Mouse (Mus musculus) right cerebral cortex, postnatal 14 days (tissue): ENCODE data around the gene Syngr1.
A peak's percentile ranks its signal among the peaks of the same experiment; 100 is the strongest.
"Not testable (repeated sequence)": the region's sequence is repeated elsewhere in the genome, so short reads cannot be mapped to it uniquely, and the experiment has no call there.

Experiments
- DNase-seq: peaks from one replicate; pipeline ENCODE4 v3.0.0; 2022

Gene Syngr1

DNA sequence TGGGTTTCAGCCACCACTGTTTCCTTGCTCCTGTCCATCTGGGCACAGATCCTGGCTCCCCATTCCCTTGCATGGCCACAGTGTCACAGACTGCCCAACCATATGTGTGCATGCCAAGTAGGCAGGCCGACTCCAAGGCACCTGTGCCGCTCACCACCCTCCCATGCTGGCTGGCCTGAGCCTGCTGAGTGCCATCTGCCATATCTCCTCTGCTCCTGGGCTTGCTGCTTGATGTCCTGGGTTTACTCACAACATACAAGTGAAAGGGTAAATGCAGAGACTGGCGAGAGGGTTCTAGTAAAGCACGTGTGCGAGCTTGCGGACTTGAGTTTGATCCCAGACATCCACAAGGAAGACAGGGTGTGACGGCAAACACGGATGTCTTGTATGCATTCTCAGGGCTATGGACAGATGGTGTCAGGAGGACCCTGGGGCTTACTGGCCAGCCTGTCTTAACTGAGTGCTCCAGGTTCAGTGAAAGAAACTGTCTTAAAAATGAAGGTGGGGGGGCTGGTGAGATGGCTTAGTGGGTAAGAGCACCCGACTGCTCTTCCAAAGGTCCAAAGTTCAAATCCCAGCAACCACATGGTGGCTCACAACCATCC lies 30.7 kb downstream of the Syngr1 start:
- no peak for DNase-seq

DNA sequence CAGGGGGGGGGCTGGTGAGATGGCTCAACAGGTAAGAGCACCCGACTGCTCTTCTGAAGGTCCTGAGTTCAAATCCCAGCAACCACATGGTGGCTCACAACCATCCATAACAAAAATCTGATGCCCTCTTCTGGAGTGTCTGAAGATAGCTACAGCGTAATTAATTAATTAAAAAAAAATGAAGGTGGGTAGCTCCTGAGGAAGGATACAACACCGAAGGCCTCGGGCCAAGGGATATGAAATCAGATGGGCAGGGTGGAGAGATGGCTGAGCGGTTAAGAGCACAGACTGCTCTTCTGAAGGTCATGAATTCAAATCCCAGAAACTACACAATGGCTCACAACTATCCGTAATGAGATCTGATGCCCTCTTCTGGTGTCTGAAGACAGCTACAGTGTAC lies 31.3 kb downstream of the Syngr1 start:
- DNase-seq: not testable (repeated sequence)

DNA sequence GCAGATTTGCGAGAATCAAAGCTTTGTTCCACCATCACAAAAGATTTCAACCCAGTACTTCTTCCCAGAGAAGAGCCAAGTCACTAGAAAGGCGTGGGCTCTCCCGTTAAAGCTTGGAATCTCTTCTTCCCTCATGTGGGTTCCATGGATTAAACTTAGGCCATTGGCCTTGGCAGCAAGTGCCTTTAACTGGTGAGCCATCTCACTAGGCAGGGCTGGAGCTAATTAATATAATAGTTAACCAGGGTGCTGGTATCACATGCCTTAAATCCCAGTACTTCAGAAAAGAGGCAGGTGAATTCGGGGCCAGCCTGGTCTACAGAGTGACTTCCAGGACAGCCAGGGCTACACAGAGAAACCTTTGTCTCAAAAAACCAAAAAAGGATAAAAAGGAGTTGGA lies 33.5 kb downstream of the Syngr1 start:
- DNase-seq: no peak

DNA sequence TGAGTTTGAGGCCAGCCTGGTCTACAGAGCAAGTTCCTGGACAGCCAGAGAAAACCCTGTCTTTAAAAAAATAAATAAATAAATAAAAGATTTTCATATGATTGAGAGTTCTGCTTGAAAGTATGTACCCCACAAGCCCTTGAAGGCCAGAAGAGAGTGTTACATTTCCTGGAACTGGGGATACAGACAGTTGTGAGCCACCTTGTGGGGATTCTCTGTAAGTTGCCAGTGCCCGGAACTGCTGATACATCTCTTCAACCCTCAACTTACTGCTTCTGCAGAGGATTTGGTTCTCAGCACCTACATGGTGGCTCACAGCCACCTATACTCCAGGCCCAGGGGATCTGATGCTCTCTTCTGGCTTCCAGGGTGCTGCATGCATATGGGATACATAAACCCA lies 36.1 kb downstream of the Syngr1 start:
- DNase-seq: no peak

DNA sequence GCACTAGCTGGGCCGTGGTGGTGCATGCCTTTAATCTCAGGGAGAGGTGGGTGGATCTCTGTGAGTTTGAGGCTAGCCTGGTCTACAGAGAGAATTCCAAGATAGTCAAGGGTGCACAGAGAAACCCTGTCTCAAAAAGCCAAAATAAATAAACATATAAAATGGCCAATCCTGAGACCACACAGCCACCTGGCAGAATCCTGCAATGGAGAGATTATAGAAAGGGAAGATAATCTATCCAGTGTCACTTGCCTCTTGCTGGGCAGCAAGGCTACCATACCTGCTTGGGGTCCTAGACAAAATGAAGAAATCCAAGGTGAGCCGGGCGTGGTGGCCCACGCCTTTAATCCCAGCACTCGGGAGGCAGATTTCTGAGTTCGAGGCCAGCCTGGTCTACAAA lies 38.8 kb downstream of the Syngr1 start:
- no peak for DNase-seq

DNA sequence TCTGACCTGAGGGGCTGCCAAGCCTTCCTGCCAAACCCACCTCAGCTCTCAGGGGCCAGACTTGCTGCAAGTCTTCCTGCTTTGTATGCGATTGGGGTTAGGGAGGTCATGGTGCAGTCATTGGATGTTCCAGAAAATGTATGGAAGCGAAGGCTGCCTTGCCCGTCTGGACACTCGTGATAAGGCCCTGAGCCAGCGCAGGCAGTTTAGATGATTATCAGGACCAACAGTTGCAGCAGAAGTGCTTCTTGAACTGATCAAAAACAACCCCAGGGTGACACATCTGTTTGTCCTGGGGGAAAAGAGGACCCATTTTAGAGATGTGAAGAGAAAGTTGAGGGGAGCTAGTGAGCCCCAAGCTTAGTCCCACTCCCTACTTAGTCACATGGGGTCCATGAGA lies 39.6 kb downstream of the Syngr1 start:
- no peak for DNase-seq

DNA sequence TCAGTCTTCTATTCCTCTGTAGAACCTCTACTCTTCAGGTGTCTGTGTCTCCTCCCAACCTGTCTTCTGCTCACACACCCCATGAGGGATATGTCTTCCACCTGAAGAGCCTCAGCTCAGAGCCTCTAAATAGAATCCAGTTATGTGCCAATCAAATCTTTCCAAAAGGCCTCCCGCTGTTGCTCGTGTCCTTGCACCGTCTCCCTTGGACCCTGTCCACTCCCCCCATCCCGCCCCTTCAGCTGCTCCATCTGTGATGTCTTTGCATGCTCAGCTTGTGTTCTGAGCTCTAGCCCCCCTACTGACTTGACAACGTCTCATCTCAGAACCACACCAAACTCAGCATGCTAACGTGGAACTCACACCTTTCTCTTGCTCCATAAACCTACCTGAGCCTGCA lies 40.3 kb downstream of the Syngr1 start:
- DNase-seq: no peak

DNA sequence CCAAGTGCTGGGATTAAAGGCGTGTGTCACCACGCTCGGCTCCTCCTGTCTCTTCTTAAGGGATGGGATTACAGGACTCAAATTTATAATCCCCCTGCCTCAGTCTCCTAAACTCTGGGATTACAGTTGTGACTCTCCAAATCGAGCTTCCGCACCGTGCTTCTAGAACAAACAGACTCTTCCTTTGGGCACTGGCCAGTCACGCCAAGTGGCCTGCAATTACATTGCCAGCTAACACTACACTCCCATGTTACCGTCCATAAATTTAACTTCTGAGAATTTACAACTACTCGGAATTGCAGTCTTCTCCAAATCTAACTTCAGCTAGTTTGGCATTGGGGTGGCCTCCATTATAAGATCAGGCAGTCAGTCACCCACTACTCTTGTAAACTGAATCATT lies 41.3 kb downstream of the Syngr1 start:
- no peak for DNase-seq

DNA sequence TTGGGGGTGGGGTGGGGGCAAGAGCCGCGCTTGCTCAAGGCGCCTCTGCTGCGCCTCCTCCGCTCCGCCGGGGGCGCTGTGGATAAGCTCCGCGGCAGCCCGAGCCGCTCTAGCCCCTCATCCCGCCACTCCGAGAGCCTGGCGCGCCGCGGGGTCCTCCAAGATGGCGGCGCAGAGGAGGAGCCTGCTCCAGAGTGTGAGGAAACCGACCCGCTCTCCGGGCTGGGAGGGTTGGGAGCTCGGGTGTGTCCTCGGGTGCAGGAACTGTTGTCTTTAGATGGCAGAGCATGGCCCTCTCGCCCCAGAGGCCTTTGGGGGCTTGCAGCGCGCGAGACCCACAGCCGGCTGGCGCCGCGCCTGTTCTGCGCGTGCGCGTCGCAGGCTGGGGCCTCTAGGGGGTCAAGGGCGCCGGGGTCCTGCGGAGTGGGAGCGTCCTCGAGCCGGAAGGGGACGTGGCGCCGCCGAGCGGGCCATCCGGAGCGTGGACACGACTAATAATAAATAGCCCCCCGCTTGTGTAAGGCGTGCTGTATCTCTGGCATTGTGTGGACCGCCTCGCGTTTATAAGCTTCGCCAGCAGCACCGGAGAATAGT lies 42.0 kb downstream of the Syngr1 start, which contains the start of gene Tab1:
Gene Tab1, plus strand, starts transcription at position 135 of the 594 bp plus-strand sequence.
- DNase-seq: peak; percentile 93

DNA sequence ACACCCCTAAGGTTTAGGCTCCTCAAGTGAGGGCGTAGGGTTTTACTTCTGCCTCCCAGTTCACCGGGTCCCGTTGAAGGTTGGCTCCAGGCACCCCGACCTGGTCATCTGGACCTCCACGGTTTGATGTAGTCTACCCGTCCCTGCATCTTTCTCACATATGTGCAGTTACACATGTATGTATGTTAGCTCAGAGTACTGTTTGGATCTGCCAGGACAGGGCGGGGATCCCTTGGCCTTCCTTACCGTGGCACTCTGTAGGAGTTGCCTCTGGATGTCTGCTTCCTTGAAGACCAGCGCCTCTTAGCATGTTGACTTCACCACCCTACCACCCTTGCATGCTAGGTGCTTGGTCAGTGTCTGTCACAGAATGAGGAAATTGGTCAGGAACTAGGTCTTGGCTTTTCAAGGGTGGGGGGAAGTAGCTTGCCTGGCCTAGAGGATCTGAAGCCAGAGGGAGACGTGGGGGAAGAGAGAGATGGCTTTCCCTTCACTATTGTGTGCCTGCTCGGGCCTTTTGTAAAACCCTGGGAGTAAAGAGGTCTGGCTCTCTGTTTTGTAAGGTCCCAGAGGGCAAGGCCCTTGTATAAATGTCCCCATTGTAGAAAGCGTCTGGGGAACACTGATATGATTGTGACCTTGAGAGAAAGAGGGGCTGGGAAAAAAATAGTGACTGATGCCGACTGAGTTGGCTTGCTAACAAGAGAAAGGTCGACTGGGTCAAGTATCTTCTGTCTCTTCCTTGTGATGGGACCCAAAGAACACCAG lies 42.7 kb downstream of the Syngr1 start:
- no peak for DNase-seq

DNA sequence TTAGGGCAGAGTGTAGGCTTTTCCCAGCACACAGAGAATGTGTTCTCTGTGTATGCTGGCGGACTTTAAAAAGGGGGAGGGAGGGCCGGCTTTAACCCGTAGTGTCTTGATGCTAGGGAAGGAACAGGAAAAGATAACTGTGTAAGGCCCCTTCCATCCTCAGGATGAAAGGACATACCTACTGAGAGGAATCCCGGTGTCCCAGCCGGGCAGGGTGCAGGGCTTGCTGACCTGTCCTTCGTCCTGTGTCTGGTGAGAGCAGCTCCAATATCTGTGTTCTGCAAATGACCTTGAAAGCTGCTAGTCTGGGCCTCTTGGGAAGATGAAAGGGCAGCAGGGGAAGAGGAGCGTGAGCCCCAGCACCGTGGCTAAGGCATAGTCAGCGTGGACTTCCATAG lies 43.3 kb downstream of the Syngr1 start:
- no peak for DNase-seq

DNA sequence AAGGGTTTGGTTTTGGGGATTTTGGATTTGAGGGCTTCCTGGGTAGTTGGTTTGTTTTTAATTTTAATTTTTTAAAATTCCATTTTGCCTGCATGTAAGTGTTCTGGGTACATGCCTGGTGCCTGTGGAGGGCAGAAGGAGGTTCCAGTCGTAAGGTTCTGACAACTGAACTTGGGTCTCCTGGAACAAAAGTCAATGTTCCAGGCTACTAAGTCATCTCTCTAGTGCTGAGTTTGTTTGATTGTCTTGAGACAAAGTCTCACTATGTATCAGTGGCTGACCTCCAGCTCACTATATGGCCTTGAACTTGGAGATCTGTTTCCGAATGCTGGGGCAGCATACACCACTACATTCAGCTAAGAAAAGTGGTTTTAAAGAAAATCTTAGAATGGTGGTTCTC lies 44.4 kb downstream of the Syngr1 start:
- DNase-seq: no peak

DNA sequence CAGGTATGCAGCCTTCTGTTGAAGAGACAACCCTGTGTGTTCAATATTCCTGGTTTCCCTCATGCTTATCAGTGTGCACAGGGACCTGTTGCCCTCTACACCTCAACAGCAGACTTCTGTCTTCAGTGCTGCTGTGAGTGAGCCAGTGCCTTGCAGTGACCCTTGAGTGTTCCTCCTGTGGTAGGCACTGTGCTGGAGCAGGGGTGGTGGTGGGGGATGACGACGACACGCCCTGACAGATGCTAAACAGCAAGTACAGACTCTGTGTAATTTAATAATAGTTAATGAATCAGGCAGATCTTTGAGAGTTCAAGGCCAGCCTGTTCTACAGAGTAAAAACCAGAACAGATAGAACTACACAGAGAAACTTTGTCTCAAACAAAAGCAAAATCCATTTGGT lies 45.5 kb downstream of the Syngr1 start:
- no peak for DNase-seq

DNA sequence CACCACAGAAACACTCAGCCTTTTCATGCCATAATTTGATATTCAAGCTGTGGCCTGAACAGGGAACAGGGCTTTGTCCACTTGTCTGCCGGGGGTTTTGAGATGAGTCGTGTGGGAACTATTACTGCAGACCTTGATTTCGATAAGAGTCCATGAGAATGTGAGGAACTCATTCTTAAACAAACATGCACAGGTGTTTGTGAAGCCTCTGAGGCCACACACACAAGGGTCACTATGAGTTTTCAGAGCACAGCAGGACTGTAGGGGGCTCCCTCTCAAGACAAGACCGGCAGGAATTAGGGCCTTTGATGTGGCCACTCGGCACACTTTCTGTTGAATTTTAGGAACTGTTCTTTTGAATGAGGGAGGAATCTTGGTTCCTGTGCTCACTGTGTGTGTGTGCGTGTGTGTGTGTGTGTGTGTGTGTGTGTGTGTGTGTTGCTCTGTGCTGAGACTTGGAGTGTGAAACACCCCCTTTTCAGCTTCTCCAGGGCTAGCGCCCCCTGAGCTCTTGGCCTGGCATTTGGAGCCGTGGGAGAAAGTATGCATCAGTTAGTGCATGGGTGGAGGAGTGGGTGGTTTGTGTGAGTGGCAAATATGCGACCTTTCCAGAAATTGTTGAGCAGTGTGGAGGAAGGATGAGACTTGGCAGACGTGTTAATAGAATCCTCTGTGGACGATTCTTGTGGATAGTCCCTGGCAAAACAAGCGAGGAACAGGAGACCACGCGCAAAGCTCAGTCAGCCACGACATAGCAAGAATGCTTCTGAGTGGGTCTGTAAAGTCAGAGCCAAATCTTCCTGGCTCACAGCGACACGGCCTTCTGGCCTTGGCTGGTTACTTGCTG lies 47.0 kb downstream of the Syngr1 start:
- DNase-seq: no peak

DNA sequence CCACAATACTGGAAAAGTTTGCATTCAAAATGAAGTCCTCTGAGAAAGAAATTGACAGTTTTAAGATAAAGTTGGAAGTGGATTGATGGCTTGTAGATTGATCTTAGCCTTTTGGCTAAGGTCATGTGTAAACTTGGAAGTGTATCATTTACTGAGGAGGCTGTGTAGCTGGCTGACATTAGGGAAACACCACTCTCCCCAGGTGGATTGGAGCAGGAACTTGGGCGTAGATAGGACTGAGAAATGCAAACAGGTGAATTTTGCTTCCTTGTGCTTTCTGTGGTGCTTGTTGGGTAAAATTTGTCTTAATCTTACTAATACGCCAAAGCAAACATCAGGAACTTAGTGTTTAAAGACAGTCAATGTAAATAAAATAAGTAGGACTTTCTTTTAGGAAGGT lies 49.2 kb downstream of the Syngr1 start:
- DNase-seq: no peak

DNA sequence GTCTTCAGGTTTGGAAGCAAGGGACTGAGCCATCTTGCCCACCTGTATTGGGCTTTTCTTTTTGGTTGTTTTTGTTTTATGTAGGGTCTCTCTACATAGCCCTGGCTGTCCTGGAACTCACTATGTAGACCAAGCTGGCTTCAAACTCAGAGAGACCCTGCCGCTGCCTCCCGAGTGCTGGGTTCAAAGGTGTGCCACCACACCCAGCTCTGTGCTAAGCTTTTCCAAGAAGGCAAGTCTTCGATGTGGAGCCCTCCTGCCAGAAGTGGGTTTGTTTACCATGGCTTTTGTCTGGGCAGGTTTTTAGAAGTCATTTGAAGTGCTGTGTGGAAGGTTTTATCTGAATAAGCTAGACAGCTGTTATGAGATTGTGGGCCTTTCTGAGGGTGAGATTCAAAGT lies 49.7 kb downstream of the Syngr1 start:
- no peak for DNase-seq

DNA sequence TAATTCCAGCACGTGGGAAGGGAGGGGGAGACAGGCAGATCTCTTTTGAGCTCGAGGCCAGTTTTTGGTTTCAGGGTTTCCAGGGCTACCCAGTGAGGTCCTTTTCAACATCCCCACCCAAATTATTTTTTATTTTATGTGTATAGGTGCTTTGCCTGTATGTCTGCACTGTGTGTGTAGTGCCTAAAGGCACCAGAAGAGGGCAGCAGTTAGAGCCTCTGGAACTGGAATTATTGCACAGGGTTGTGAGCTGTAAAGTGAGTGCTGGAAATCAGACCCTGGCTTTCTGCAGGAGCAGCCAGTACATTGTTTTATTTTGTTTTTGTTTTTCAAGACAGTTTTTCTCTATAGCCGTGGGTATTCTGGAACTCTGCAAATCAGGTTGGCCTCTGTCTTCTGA lies 51.0 kb downstream of the Syngr1 start:
- no peak for DNase-seq

DNA sequence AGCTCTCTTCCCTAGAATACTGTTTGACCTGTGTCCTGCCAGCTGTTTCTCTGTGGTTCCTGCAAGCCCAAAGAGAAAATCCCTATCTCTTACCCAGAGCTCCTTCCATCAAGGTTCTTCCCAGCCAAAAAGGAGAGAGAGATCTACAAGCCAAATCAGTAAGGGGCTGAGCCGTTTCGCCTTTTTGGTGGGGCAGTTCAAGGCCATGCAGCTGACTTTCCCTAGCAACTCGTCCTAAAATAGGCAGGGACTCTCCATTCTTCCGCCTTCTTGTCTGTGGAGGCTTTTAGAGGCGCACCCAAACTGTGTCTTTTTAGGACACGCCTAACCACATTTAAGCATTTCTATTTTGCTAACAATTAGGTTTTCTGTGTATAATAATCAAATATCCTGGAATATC lies 52.6 kb downstream of the Syngr1 start:
- no peak for DNase-seq

DNA sequence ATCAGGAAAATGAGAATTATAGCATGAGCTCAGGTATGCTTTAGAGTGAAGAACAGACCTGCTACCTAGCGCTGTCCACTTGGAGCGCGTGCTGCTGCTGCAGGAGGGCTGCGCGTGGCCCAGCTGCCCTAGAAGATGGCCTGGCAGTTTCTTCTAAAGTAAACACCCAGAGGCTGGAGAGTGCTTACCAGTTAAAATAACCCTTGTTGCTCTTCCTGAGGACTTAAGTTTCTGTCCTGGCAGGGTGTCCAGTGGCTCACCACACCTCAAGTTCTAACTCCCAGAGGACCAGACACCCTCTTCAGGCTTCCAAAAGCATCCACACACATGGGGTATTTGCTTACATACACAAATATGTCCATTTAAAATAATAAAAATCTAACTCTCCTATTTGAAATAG lies 54.3 kb downstream of the Syngr1 start:
- no peak for DNase-seq

DNA sequence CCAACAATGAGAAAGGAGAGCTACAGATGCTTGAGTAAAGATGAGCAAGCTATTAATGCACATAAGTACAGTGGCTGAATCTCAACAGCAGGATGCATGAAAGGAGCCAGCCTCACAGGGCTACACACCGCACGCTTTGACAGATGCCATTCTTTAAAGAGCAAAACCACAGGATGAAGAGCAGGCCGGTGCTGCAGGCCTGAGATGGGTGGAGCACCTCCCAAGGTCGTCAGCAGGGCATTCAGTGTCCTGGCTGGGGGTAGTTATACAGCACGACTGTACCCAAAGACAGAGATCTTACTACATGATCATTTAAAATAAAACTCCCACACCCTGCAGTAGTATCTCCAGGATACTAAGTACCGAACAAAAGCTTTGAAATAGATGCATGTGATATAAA lies 55.0 kb downstream of the Syngr1 start:
- no peak for DNase-seq

DNA sequence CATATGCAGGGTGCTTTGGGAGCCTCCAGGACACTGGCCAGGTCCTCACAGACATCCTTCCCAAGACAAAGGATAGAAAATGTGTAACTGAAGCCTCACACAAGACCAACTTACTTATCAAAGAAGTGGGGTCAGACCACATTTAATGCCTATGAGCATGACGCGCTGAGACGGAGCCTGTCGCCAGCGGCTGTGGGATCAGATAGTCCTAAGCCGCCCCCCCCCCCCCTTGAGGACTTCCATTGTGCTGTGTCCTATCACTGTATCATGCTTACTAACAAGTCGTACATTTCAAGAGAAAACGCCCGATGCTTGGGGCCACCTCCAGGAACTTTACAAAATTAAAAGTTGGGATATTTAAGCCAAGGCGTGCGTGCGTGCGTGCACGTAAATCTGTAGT lies 56.0 kb downstream of the Syngr1 start:
- no peak for DNase-seq

DNA sequence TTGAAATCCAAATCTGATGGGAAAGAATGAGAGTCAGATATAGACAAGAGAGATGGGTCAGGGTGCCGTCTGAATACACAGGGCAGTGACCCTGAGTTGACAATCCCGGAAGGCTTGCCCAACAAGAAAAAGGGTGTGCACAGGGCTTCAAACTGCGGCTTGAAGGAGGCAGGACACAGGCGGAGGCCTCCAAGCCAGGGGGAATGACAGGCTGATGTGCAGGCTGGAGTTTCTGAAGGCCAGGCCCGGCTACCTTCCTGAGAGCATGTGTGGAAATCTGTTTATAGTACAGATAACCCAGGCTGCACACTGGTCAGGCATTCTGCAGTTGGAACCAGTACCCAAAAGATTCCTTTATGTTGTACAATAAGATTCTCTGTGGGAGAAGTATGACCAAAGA lies 56.4 kb downstream of the Syngr1 start:
- DNase-seq: no peak

DNA sequence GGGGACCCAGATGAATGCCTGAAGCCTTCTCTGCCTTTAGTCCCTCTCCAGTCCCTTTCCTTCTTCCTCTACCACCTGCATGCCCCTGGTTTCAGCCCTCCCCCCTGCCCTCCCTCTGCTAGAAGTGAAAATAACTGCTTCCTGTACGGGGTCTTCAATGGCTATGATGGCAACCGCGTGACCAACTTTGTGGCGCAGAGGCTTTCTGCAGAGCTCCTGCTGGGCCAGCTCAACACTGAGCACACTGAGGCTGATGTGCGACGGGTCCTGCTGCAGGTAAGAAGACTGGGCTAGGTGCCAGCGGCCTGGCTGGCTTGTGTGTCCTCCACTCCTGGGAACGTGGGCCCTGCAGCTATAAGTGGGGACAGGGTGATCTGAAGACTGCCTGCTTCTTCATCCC lies 57.4 kb downstream of the Syngr1 start:
- DNase-seq: no peak

DNA sequence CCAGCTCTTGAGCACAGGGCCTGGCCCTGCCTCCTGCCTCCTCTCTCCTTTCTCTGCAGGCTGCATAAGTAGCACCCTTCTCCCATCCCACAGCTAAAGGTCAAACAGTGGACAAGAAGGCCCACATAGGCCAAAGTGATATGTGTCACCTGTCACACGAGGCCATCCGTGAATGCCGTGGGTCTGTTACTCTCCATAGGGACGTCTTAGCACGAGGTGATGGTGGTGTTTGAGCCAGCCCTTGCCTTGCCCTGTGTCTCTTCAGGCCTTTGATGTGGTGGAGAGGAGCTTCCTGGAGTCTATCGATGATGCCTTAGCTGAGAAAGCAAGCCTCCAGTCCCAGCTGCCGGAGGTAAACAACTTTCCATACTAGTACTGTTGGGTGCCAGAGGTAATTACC lies 58.4 kb downstream of the Syngr1 start:
- DNase-seq: no peak
